Mouse (Mus musculus) erythroblast, embryonic 14.5 days (primary cell): Measurements from ENCODE around the gene 4930590J08Rik.

Experiments
- GATA1 ChIP-seq: IDR thresholded peaks from 2 replicates; pipeline ENCODE4 v1.6.1; 2012; ENCODE audit warnings: low read length, inconsistent platforms, mixed read lengths
- TAL1 ChIP-seq: IDR thresholded peaks from 3 replicates; pipeline ENCODE4 v1.6.1; 2012; ENCODE audit warnings: low read length, inconsistent platforms, mixed read lengths

DNA sequence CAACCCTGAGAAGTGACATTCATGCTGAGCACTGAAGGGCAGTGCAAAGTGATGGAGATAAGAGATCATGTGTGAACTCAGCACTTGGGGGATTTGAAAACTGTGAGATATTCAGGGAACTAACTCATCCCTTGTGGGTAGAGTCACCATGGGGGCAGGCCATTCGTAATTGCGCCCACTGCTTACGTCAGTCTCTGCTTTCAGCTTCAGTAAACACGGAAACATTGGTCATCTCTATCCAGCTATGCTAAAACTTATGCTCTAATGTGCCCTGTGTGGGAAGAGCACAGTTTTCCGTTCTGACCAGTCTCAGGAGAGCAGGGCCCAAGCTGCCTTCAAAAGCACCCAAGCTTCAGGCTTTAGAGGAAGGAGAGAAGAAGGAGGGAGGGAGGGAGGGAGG is 44.3 kb upstream of the 4930590J08Rik start:
- TF ChIP-seq GATA1 (no peak), TAL1 (no peak)
